Mouse (Mus musculus) adrenal gland, postnatal 4 days (tissue): ENCODE data around the gene Nfam1. TPM values are rescaled to one million over a fixed set of nuclear protein-coding genes. Genes with fewer than 3 reads are reported as not detected.
A peak's percentile ranks its signal among the peaks of the same experiment; 100 is the strongest.

Experiments used
- DNase-seq, 2 experiments: peaks; one replicate each; pipeline ENCODE4 v3.0.0; 2021 to 2022; ENCODE audit warnings: low spot score in 2 of 2, mixed read lengths in 2 of 2
- total RNA-seq, 2 experiments: library from RNA; stranded (reverse); gene quantifications; 2 replicates each; pipeline ENCODE4 v1.2.3; 2021

Nfam1 gene
- total RNA-seq, 2 experiments from 2014 or later, result 3.2 to 4.7 TPM

DNA sequence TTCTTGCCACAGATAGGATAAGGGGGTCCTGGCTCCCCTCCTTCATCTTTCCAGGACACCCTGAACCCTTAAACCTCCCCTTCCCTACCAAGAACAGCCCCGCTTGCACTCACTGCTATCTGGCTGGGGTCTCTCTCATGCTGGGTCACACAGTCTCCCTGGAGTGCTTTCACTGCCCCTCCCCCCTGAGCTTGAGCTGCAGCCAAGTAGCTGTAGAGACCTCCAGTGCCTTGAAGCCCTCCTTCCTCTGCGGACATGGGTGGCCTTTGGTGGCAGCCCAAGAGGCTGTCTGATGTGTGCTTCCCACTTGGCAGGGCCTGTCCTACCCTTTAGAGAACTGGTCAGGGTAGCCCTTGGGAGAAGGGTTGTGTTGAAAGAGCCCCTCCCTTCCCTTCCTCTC is 7.0 kb upstream of the Nfam1 start:
- no peak for DNase-seq

DNA sequence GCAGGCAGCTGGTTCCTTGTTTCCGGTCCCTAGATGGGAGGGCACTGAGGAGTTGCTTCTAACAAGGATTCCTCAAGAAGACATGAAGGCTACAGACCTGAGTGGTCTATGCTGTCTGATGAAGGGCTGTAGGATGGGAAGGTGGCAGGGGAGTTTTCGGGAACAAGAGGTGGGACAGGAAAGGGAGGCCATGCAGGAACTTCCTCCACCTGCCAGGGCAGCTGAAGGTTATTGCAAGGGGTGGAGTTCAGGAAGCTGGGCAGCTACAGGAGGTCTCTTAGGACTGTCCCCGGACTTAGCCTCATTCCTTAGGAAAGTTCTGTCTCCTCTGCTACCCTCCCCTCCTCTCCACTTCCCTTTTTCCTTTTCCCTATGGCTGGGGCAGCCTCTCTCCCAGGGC is 5.7 kb upstream of the Nfam1 start:
- no peak for DNase-seq

DNA sequence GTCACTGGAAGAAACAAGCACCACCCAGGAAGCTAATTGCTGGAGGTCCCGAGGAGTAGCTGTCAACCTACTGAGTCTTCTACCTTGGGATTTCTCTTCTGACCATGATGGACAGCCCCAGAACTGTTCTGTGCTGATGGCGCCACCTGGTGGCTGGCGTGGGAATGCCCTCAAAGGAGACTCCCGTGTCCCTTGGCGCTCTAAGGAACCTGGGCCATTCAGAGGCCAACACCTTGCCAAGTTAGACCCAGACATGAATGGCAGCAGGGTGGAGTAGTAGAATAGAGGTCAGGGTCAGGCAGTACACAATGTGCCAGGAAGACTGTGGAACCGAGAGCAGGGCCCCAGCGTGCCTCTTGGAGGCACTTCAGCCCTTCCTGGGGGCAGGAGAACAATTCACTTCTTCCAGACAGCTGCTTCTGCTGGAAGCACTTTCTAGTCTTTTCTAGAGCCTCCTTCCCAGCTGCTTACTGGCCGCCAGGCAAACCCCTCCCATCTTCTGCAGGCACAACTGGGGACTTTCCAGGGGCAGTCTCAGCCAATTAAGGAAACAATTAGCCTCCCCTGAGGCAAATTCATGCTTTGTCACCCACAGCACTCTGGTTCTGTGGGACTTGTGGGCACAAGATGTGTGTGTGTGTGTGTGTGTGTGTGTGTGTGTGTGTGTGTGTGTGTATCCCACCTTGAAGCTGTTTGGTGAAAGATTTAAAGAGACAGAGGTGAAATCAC is 4.8 kb upstream of the Nfam1 start:
- DNase-seq, result peak; percentile 81

DNA sequence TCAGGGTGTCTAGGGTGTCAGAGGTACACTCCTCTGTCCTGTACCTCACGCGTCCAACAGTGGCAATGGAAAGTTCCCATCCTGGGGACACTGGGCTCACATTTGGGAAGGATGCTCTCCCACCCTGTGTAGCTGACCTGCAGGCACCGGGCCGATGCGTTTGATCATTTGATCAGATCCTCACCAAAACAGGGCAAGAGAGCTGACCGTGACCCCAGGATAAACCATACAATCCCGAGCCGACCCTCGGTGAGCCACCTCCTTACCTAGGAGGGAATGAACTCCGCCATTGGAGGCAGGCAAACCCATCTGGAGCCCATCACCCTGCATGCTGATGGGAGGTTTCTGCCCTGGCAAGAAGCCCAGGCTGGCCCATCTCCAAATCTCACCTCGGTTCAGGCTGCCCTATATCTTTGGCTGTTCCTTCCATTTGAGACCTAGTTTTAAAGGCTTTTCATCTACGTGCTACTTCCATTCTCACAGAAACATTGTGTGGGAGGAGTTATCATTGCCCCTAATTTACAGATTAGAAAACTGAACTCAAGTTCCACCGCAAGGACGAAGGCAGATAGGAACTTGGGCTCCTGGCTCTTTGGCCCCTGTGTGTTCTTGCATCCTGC is 3.9 kb upstream of the Nfam1 start:
- no peak for DNase-seq

DNA sequence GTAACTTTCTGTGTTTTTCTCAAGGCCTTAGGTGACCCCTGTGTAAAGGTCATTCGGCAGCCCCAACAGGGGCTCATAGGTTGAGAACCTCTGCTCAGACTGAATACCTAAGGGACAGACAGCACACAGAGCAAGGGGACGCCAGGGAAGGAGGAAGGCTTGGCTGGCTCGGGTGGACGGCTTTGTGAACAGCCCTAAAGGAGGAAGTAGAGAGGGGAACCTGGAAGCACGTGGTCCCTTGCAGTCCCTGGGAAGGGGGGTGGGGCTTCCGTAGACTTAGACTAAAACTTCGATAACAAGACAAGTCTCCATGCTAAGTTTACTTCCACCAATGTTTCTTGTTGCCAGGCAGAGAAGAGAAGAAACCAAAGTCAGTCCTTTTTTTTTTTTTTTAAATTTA is 3.0 kb upstream of the Nfam1 start:
- no peak for DNase-seq

DNA sequence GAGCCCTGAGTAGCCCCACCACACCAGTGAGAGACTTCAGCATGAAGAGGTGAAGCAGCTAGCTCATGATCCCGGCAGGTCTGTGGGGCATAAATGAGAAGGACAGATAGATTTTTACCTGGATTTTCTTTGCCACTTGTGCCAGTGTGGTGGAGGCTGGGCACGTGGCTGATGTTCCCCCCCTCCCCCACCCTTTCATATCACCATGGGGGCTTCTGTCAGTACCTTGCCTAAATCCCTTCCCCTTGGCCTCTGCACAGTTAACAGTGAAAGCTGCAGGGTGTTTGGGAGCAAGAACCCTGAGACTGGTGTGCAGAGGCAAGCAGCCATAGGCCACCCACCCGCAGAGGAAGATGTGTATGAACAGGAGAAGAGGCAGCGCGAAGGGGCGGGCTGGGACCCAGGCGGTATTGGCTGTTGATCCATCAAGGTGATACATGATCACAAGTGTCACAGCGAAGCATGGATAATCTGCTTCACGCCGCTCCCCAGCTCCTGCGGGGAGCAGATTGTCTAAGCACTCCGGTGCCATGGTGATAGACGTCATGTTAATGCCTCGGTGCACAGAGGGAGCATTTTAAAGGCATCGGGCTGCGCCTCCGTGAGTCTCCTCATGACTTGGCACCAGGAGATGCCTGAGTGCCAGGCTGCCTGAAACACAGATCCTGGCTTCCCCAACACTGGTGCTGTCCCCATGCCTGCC is 1.3 kb upstream of the Nfam1 start:
- DNase-seq, result no peak

DNA sequence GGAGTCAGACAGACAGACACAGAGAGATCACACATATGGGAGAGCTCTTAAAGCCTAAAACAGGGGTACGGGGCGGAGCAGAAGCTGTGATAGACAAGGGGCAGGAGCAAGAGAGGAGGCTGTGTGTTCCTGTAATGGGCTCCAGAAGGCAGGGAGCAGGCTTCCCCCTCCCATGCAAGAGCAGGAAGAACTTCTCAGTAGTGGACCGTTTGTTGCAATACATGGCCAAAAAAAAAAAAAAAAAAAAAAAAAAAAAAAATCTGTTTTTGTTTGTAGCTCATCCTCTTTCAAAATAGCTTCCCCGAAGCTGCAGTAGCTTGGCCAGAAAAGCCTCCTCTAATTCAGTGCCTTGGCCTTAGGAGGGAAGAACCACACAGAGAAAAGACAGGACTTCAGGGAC is 2.2 kb downstream of the Nfam1 start:
- DNase-seq, result no peak

DNA sequence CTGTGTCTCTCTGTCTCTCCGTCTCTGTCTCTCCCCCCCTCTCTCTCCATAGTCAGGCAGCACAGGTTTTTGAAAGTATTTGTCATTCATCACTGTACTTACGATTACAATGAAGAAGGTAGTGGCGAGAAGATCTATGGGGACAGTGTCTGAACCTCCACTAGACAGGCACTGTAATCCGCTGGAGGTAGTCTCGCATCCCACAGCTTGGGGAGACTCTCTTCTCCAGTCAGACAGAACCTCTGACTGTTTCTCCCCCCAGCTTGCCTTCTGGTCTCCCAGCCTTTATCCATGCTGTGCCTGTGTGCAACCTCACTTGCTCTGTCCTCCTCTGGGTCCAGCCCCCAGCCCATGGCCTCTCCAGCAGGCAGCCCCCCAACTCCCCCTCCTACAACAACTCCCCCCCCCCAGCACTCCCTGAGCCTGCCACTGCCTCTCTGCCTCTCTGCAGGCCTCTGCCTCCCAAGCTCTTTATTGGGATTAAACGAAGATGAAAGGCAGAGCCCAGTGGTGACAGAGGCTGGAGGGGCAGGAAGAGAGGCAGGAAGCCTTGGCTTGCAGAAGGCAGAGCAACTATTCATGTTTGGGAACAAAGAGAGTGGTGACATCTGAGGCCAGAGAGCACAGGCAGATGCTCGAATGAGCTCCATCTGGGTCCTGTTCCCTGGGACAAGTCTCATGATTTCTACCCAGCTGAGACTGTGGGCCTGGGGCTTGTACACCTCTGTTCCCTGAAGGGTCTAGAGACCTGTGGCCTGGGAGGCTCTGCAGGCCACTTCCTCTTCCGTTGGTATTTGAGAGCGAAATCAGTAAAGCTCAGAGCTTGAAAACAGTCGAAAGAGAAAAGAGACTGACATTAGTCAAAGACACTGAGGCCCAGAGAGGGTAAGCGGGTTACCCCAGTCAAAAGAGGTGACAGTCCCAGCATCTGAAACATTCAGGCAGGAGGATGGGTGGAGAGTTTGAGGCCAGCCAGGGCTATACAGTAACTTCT is 3.1 kb downstream of the Nfam1 start:
- DNase-seq, result no peak

DNA sequence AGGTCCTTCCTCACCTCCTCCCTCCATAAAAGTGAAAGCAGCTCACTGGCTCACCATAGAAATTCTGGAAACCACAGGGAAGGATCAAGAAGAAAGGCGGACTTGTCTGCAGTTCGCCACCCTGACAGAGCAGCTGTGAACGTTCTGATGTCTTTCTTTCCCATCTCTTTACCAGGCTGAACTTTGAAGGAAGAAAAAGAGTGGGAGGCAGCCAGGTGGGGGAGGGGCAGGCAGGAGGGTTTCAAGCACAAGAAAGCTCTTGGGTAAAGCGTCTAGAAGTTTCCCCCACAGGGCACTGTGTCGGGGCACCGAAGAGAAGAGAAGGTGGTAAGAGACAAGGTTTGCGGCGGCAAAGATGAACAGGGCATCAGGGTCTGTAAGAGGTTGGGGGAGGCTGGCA is 7.0 kb downstream of the Nfam1 start:
- no peak for DNase-seq

DNA sequence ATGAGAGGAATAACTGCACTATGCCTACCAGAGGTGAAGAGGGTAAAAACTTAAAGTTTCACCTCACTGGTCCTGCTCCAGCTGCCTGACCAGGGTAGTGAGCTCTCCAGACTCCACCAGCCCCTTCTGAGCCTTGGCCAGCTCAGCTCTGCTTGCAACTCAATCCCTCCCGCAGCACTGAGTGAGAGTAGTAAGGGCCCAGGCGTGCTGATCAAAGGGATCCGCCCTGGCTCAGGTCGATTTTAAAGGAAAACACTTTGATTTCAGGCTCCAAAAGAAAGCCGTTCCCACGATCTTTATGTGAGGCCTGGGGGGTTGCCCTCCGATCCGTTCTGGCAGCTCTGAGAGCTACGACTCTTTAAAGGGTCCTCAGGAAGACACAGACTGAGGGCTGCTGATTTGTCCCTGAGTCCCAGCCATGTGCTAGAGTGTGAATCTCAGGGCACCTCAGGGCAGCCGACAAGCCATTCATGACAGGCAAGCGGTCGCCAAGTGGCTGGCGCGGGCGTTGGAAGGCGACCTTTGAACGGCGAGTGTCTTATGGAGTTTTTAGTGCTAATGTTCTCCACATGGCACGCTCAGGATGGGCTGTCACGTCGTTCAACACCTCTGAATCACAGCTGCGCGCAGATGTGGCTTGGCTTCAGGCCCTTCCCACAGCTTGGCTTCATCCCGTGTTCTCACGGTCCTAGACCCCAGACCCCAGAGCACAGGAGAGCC is 7.9 kb downstream of the Nfam1 start:
- no peak for DNase-seq

DNA sequence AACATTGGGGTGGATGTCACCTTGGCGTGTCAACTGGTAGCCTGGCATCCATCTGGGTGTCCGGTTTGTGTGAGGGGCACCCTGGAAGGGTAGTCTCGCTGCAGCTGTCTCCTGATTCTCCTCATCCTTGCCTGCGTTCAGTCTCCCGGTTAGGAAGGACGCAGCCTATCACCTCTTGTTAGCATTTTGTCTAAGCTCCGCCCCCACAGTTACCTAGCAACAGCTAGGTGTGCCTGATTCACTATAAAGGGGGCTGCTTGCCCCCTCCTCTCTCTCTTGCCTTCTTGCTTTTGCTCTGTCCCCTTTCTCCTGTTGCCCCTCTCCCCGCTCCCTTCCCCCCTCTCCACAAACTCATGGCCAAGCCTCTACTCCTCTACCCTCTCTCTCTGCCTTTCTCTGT is 10.2 kb downstream of the Nfam1 start:
- DNase-seq, result no peak

DNA sequence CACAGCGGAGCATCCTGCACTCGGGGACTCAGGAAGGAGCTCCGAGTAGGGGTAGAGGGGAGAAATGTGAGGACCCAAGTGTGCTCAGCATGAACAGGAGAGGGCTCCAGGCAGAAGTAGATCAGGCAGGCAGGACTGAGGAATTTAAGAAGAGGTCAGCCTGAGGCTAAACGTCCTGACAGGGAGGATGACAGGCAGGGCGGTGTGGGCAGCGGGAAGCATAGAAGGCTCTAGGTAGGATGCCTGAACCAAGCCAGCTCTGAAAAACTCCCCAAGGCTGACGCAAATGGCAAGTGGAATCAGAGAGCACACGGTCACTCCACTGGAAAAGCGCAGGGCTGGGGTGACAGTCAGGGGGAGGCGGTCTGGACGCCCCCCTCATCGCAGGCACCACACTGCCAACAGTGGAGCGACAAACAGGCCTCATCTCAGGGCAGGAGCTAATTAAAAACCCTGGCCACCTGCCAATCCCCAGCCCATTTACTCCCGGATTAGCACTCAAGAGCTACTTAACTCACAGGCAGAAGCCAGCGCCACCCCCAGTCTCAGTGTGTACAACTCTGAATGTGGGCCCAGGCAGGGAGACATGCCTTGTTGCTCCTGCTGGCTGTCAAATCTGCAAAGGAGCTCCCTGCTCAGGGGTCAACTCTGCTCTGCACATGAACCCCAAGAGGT is 22.0 kb downstream of the Nfam1 start:
- no peak for DNase-seq

DNA sequence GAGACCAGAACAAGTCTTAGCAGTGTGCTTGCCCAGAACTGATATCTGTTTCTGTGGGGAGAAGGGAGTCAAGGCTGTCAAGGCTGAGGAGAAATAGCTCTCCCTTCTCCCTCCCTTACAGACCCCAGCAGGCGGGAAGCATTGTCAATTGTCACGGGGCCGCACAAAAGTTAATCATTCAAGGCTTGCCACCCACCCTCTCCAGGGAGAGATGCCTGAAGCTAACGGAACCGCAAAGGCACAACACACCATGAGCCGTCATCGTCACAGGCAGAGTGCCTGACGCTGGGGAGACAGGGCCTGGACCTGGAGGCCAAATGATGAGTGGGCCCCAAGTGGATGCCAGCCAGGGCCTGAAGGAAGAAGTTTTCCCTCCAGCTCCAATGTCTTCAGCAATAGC is 22.7 kb downstream of the Nfam1 start:
- DNase-seq, result no peak

DNA sequence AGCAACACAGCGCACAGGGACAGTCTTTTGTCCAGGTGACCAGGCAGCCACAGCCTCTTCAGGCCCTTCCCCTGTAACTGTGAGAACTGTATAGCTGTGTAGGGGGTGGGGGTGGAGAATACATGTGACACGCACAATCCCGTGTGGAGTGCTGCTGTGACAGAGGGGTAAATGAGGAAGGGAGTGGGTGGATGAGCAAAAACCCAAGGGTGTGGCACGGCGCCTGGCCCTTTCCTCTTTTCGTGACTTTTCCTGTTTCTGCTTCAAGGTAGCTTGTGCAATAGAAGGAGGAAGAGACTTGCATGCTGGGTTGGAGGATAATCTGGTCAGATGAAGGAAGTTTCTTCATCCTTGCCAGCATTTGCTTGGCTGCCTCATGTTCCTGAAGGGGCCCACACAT is 23.6 kb downstream of the Nfam1 start:
- DNase-seq, result no peak

DNA sequence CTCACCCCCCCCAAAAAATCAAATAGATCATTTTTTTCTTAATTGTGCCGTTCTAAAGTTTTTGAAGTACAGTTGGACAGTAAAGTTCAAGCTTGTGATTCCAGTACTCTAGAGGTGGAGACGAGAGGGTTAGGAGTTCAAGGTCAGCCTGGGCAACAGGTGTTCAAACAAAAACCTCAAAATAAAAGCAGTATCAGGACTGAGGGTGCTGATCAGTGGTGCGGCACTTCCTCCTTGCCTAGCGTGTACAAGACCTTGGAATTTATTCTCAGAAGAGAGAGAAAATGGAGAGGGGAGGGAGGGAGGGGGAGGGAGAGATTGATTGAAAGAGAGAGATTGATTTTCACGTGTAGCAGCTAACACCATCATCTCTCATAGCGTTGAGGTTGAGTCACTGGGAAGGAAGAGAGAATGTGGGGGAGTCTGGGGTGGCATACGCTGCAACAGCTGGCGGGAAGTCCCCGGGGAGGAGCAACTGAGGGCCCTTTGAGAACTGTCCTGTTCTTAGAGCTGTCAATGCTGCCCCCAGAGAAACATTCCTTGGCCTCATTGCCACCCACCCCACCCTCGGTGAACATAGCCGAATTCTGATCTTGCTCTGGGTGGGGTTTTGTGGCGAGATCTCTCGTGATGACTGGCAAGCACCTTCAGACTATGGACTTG is 24.2 kb downstream of the Nfam1 start:
- no peak for DNase-seq

DNA sequence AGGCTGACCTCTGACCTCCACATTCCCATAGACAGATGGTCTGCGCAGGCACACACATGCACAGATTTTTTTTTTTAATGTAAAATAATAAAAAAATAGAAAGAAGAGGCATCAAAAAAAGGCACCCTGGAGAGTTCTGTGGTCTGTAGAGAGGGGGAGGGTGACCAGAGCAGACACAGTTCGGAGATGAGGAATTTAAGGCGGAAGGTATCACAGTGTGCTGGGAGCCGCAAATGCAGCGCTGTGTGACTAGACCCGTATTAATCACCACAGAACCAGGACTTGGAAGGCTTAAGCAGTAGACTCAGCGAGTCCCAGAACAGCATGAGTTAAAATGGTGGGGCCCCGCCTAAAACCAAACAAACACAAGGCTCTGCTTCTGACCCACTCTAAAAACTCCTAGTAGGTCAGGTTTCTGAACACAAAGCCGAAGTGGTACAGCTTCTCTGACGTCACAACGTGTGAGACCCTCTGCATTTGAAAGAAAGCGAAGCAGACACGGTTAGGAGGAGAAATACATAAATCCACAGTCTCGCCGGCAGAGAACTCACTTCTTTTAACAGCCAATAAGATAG is 25.7 kb downstream of the Nfam1 start:
- no peak for DNase-seq

DNA sequence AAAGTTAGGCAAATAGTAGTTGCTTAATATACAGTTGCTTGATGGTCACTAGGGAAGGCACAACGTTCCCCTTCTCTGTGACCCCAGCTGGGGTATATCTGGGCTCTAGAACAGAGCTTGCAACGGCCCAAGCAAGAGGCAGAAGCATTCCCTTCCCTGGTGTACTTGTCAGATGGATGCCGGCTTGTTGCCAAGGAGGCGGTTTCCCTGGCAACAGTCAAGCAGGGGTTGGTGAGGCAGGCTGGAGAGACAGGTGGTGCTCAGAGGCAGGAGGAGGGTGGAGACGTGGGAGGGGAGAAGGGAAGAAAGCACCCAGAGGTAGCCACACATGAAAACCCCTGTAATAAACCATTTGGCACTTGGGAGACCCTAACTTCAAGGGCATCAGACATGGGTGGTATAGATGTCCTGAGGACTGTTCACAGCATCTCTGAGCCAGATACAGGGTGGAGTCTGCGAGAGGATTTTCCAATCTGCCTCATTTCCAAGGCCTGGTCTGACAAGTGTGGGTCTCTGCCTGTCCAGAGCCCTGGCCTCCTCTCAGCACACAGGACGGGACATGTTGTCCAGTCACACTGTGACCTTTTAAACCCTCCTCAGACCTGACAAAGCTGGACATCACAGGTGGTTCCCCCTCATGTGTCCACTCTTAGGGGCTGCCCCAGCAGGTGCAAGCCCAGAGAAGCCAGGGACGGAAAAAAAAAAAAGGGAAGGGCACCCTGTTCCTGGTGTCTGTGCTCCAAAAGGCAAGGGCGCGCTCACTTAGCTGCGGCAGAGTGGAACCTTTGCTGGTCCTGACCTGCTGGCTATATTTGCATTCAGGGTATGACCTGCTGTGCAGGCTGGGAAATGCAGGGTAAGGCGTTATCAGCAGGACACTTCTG is 30.2 kb downstream of the Nfam1 start:
- DNase-seq, result no peak

DNA sequence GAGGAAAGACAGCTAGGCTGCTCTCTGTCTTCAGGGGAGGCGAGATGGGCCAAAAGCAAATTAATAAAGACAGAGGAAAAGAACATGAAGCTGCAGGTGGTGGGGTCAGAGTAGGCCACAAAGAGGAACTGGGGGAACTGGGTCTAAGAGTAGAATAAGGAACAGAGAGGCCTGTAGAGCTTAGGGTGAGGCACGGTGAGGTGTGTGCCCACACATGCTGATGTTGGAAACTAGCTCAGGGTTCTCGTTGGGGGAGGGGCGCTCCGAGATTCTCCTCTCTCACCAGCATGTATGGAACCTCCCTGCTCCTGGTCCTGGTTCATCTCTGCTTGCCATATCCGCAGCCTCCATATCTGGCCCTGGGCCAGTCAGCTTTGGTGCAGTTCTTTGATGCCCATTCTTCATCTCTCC is 34.3 kb downstream of the Nfam1 start:
- no peak for DNase-seq
